Mouse (Mus musculus) heart, embryonic 11.5 days (tissue): ENCODE measurements around the gene Osbp2. TPM values are rescaled to one million over a fixed set of nuclear protein-coding genes. Genes with fewer than 3 reads are reported as not detected.

ENCODE experiments used
- ATAC-seq: fragments of 200-750 bp; cut with Nextera tagmentation; replicated peaks from 2 replicates; pipeline ENCODE4 v1.8.0; 2017; ENCODE audit warnings: moderate library complexity; ENCODE audit not compliant: insufficient number of reproducible peaks, low FRiP score, low TSS enrichment
- H3K27ac ChIP-seq: fragments of 300-500 bp; sonication (generic); 2 replicates; pipeline ENCODE4 v1.5.1; 2014; ENCODE audit warnings: mild to moderate bottlenecking, low read depth, low read length
- H3K27me3 ChIP-seq: fragments of 300-500 bp; sonication (generic); 2 replicates; pipeline ENCODE4 v1.6.1; 2014; ENCODE audit warnings: mild to moderate bottlenecking, low read length, mixed read lengths; ENCODE audit not compliant: control insufficient read depth, insufficient read depth
- H3K36me3 ChIP-seq: fragments of 300-500 bp; sonication (generic); 2 replicates; pipeline ENCODE4 v1.6.1; 2014; ENCODE audit warnings: mild to moderate bottlenecking, low read length, moderate library complexity, mixed read lengths; ENCODE audit not compliant: control insufficient read depth, insufficient read depth
- H3K4me1 ChIP-seq: fragments of 300-500 bp; sonication (generic); 2 replicates; pipeline ENCODE4 v1.6.1; 2014; ENCODE audit warnings: low read length; ENCODE audit not compliant: control insufficient read depth, insufficient read depth
- H3K4me2 ChIP-seq: fragments of 300-500 bp; sonication (generic); 2 replicates; pipeline ENCODE4 v1.6.1; 2014; ENCODE audit warnings: mild to moderate bottlenecking, moderate library complexity
- H3K4me3 ChIP-seq: fragments of 300-500 bp; sonication (generic); 2 replicates; pipeline ENCODE4 v1.5.1; 2014; ENCODE audit warnings: low read depth, low read length
- H3K9ac ChIP-seq: fragments of 300-500 bp; sonication (generic); 2 replicates; pipeline ENCODE4 v1.6.1; 2014; ENCODE audit warnings: mild to moderate bottlenecking, low read depth, low read length, moderate library complexity
- H3K9me3 ChIP-seq: fragments of 300-500 bp; sonication (generic); replicated peaks from 2 replicates; pipeline ENCODE4 v1.6.1; 2016; ENCODE audit warnings: low read length; ENCODE audit not compliant: control insufficient read depth
- WGBS: fragments of 180-500 bp; shearing (Covaris S2); extraction: QIAGEN DNeasy Blood & Tissue Kit; methylation state at CpG from one replicate; pipeline ENCODE4 v1.1.7; 2014; ENCODE audit not compliant: insufficient replicate concordance; 5-methylcytosine and 5-hydroxymethylcytosine counted together
- polyA plus RNA-seq: library from polyadenylated mRNA; unstranded; fragments of >200 nt; fragmentation: Nextera tagmentation; extraction: Ambion mirVana; gene quantifications from 2 replicates; pipeline ENCODE4 v1.2.1, GENCODE M21; 2014

Gene Osbp2
- polyA plus RNA-seq, 1 experiment from 2014 or later: 0.13 TPM

- no peak overlapping the region for H3K4me2 ChIP-seq
- no peak overlapping the region for H3K27ac ChIP-seq
- no peak overlapping the region for H3K9ac ChIP-seq
- no peaks in the 10 kb centered on the region for H3K36me3 ChIP-seq
- WGBS: 62% methylated on average over 2 of the region's 2 CpGs
- no peaks in the 10 kb centered on the region for H3K9me3 ChIP-seq
- no peak for ATAC-seq
- peaks cover 11% of the 10 kb centered on the region; the same call in 1 of the 2 replicates for H3K4me1 ChIP-seq
- no peaks in the 10 kb centered on the region for H3K27me3 ChIP-seq
- no peak overlapping the region for H3K4me3 ChIP-seq
Observed at GRCm38 (mm10) chr11:3846351-3846750, 17.4 kb downstream of the Osbp2 start.

- H3K4me1 ChIP-seq: peaks cover 11% of the 10 kb centered on the region; the same call in 1 of the 2 replicates
- no peak for ATAC-seq
- H3K4me2 ChIP-seq: no peak overlapping the region
- H3K4me3 ChIP-seq: no peak overlapping the region
- H3K36me3 ChIP-seq: no peaks in the 10 kb centered on the region
- no peak overlapping the region for H3K9ac ChIP-seq
- H3K9me3 ChIP-seq: no peaks in the 10 kb centered on the region
- 61% methylated on average over 17 of the region's 17 CpGs for WGBS
- H3K27ac ChIP-seq: no peak overlapping the region
- H3K27me3 ChIP-seq: no peaks in the 10 kb centered on the region
Observed at GRCm38 (mm10) chr11:3843943-3844734, 19.6 kb downstream of the Osbp2 start.

- no peaks in the 10 kb centered on the region for H3K27me3 ChIP-seq
- 51% methylated on average over 4 of the region's 4 CpGs for WGBS
- H3K27ac ChIP-seq: no peak overlapping the region
- no peak for ATAC-seq
- no peaks in the 10 kb centered on the region for H3K9me3 ChIP-seq
- no peak overlapping the region for H3K4me2 ChIP-seq
- no peaks in the 10 kb centered on the region for H3K4me1 ChIP-seq
- no peaks in the 10 kb centered on the region for H3K36me3 ChIP-seq
- no peak overlapping the region for H3K4me3 ChIP-seq
- no peak overlapping the region for H3K9ac ChIP-seq
Observed at GRCm38 (mm10) chr11:3835271-3835670, 28.4 kb downstream of the Osbp2 start.

- H3K4me3 ChIP-seq: 0 out of 2 replicates have a peak overlapping the region, but pooled peaks have one; percentile 12
- H3K27ac ChIP-seq: no peak overlapping the region
- peak overlapping the region; percentile 45 for H3K4me2 ChIP-seq
- H3K9me3 ChIP-seq: no peaks in the 10 kb centered on the region
- WGBS: 39% methylated on average over 13 of the region's 13 CpGs
- ATAC-seq: 0 out of 2 replicates have a peak, but pooled peaks have one; percentile 26
- no peaks in the 10 kb centered on the region for H3K27me3 ChIP-seq
- H3K4me1 ChIP-seq: no peaks in the 10 kb centered on the region
- H3K9ac ChIP-seq: no peak overlapping the region
- H3K36me3 ChIP-seq: no peaks in the 10 kb centered on the region
Observed at GRCm38 (mm10) chr11:3834421-3835098, 29.1 kb downstream of the Osbp2 start.

GRCm38 (mm10) chr11:3833544-3834420 lies 29.9 kb downstream of the Osbp2 start:
- WGBS: 25% methylated on average over 21 of the region's 21 CpGs
- no peaks in the 10 kb centered on the region for H3K4me1 ChIP-seq
- H3K27ac ChIP-seq: no peak overlapping the region
- H3K9me3 ChIP-seq: no peaks in the 10 kb centered on the region
- H3K4me2 ChIP-seq: peak overlapping the region; percentile 45
- peak; percentile 31; the same call in 1 of the 2 replicates for ATAC-seq
- no peaks in the 10 kb centered on the region for H3K27me3 ChIP-seq
- H3K36me3 ChIP-seq: no peaks in the 10 kb centered on the region
- no peak overlapping the region for H3K9ac ChIP-seq
- 0 out of 2 replicates have a peak overlapping the region, but pooled peaks have one; percentile 12 for H3K4me3 ChIP-seq

- H3K9me3 ChIP-seq: no peaks in the 10 kb centered on the region; the same call in 1 of the 2 replicates
- no peak for ATAC-seq
- H3K36me3 ChIP-seq: no peaks in the 10 kb centered on the region
- H3K4me3 ChIP-seq: no peak overlapping the region
- no peak overlapping the region for H3K27ac ChIP-seq
- H3K4me2 ChIP-seq: no peak overlapping the region
- H3K9ac ChIP-seq: no peak overlapping the region
- 47% methylated on average over 6 of the region's 6 CpGs for WGBS
- H3K27me3 ChIP-seq: no peaks in the 10 kb centered on the region
- no peaks in the 10 kb centered on the region for H3K4me1 ChIP-seq
Observed at GRCm38 (mm10) chr11:3832193-3832901, 31.4 kb downstream of the Osbp2 start.

GRCm38 (mm10) chr11:3829736-3830135 lies 34.0 kb downstream of the Osbp2 start:
- H3K4me3 ChIP-seq: no peak overlapping the region
- 79% methylated on average over 5 of the region's 5 CpGs for WGBS
- no peaks in the 10 kb centered on the region for H3K4me1 ChIP-seq
- no peaks in the 10 kb centered on the region for H3K27me3 ChIP-seq
- no peaks in the 10 kb centered on the region; the same call in 1 of the 2 replicates for H3K9me3 ChIP-seq
- no peak for ATAC-seq
- no peaks in the 10 kb centered on the region for H3K36me3 ChIP-seq
- H3K4me2 ChIP-seq: no peak overlapping the region
- H3K9ac ChIP-seq: no peak overlapping the region
- H3K27ac ChIP-seq: no peak overlapping the region

- Histone ChIP-seq H3K4me1 (no peaks in the 10 kb centered on the region), H3K9me3 (no peaks in the 10 kb centered on the region; the same call in 1 of the 2 replicates), H3K9ac (no peak overlapping the region), H3K36me3 (no peaks in the 10 kb centered on the region), H3K4me3 (no peak overlapping the region), H3K27ac (no peak overlapping the region), H3K27me3 (no peaks in the 10 kb centered on the region), H3K4me2 (no peak overlapping the region)
- ATAC-seq: no peak
- WGBS: 60% methylated on average over 5 of the region's 5 CpGs
Observed at GRCm38 (mm10) chr11:3824138-3824537, 39.6 kb downstream of the Osbp2 start.
